Mouse (Mus musculus) intestine, embryonic 16.5 days (tissue): ENCODE results near the gene Tmem126a. TPM values are rescaled to one million over a fixed set of nuclear protein-coding genes. Genes with fewer than 3 reads are reported as not detected.

Experiments used
- ATAC-seq: fragments of 200-750 bp; cut with Nextera tagmentation; 2 replicates; pipeline ENCODE4 v1.8.0; 2017; ENCODE audit warnings: moderate TSS enrichment, moderate library complexity
- H3K27ac ChIP-seq: fragments of 300-500 bp; sonication (generic); 2 replicates; pipeline ENCODE4 v1.5.1; 2014; ENCODE audit warnings: mild to moderate bottlenecking, low read length
- H3K27me3 ChIP-seq: fragments of 300-500 bp; sonication (generic); replicated peaks from 2 replicates; pipeline ENCODE4 v1.6.1; 2014; ENCODE audit warnings: low read length, control low read depth, mixed read lengths; ENCODE audit not compliant: control insufficient read depth, insufficient read depth
- H3K36me3 ChIP-seq: fragments of 300-500 bp; sonication (generic); 2 replicates; pipeline ENCODE4 v1.6.1; 2014; ENCODE audit warnings: low read length, control low read depth; ENCODE audit not compliant: control insufficient read depth, insufficient read depth
- H3K4me1 ChIP-seq: fragments of 300-500 bp; sonication (generic); 2 replicates; pipeline ENCODE4 v1.6.1; 2014; ENCODE audit warnings: low read length, control low read depth, mixed read lengths; ENCODE audit not compliant: control insufficient read depth, insufficient read depth
- H3K4me2 ChIP-seq: fragments of 300-500 bp; sonication (generic); 2 replicates; pipeline ENCODE4 v1.6.1; 2014; ENCODE audit warnings: low read depth, low read length, control low read depth
- H3K4me3 ChIP-seq: fragments of 300-500 bp; sonication (generic); 2 replicates; pipeline ENCODE4 v1.5.1; 2014; ENCODE audit warnings: mild to moderate bottlenecking, low read length
- H3K9ac ChIP-seq: fragments of 300-500 bp; sonication (generic); 2 replicates; pipeline ENCODE4 v1.6.1; 2014; ENCODE audit warnings: low read depth, low read length
- H3K9me3 ChIP-seq: fragments of 300-500 bp; sonication (generic); 2 replicates; pipeline ENCODE4 v1.6.1; 2016; ENCODE audit warnings: low read length, control low read depth; ENCODE audit not compliant: control insufficient read depth
- WGBS: fragments of 180-500 bp; shearing (Covaris S2); extraction: QIAGEN DNeasy Blood & Tissue Kit; methylation state at CpG from one replicate; pipeline ENCODE4 v1.1.7; 2014; 5-methylcytosine and 5-hydroxymethylcytosine counted together
- polyA plus RNA-seq: library from polyadenylated mRNA; unstranded; fragments of >200 nt; fragmentation: Nextera tagmentation; extraction: Ambion mirVana; gene quantifications from 2 replicates; pipeline ENCODE4 v1.2.1, GENCODE M21; 2015

Gene Tmem126a
- polyA plus RNA-seq, 1 experiment from 2014 or later, result 147 TPM

DNA sequence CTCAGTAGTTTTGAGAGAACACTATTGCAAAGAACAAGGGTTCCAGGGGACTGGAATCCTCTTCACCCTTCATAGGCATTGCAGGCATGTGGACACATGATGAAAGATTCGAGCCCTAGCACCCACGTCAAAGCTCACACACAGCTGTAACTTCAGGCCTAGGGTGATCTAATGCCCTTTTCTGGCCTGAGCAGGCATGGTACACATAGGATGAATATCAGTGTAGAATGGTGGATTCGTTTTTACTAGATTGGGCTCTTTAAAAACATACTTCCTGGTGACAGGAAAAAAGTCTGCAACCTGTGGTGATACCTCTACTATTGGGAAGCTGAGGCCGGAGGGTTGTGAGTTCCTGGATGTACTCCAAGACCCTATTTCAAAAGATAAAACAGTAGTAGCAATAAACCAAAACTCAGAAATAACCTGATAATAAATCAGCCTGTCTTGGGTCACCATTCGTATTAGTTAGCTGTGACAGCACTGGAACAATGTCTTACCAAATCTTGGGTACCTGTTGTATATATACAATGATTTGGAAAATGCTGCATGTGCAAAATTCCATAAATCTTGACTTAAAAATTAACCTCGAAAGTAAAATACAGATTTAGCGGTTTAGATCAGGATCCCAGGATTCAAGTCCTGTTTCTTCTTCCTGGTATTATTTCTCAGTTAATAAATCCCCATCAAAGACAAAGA is 732 bp downstream of the Tmem126a start:
- Histone ChIP-seq H3K4me1 (peaks cover 9% of the 10 kb centered on the region), H3K4me2 (peak overlapping the region; percentile 78), H3K27ac (peak overlapping the region; percentile 39), H3K36me3 (peaks cover 2% of the 10 kb centered on the region; the same call in 1 of the 2 replicates), H3K4me3 (peak overlapping the region; percentile 72), H3K9me3 (no peaks in the 10 kb centered on the region), H3K9ac (peak overlapping the region; percentile 83), H3K27me3 (no peaks in the 10 kb centered on the region; the same call in 1 of the 2 replicates)
- WGBS, result 21% methylated on average over 7 of the region's 7 CpGs
- no peak for ATAC-seq

DNA sequence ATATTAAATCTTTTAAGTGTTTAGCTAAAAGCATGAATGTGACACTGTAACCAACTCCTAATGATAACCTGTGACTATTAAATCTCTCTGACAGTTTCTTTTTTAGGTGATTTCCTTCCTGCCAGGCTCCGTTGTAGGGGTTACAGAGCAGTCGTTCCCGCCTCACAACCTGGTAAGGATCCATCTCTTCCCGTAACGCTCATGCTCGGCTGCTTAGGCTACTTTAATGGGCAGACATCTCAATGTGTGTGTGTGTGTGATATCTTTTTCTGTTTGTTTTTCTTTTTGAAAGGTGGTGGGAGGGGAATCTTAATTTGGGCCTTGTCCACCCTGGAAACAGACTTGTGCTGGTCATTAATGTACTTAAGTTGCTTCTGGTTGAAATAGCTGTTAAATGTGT is 12.8 kb downstream of the Tmem126a start:
- ATAC-seq, result no peak
- under 1% methylated on average over 6 of the region's 6 CpGs for WGBS
- peak overlapping the region; percentile 99 for H3K4me3 ChIP-seq
- H3K9ac ChIP-seq, result peak overlapping the region; percentile 100
- H3K27me3 ChIP-seq, result no peaks in the 10 kb centered on the region
- no peaks in the 10 kb centered on the region for H3K9me3 ChIP-seq
- no peaks in the 10 kb centered on the region for H3K36me3 ChIP-seq
- no peaks in the 10 kb centered on the region; the same call in 1 of the 2 replicates for H3K4me1 ChIP-seq
- peak overlapping the region; percentile 90 for H3K4me2 ChIP-seq
- H3K27ac ChIP-seq, result 0 out of 2 replicates have a peak overlapping the region, but pooled peaks have one; percentile 4

DNA sequence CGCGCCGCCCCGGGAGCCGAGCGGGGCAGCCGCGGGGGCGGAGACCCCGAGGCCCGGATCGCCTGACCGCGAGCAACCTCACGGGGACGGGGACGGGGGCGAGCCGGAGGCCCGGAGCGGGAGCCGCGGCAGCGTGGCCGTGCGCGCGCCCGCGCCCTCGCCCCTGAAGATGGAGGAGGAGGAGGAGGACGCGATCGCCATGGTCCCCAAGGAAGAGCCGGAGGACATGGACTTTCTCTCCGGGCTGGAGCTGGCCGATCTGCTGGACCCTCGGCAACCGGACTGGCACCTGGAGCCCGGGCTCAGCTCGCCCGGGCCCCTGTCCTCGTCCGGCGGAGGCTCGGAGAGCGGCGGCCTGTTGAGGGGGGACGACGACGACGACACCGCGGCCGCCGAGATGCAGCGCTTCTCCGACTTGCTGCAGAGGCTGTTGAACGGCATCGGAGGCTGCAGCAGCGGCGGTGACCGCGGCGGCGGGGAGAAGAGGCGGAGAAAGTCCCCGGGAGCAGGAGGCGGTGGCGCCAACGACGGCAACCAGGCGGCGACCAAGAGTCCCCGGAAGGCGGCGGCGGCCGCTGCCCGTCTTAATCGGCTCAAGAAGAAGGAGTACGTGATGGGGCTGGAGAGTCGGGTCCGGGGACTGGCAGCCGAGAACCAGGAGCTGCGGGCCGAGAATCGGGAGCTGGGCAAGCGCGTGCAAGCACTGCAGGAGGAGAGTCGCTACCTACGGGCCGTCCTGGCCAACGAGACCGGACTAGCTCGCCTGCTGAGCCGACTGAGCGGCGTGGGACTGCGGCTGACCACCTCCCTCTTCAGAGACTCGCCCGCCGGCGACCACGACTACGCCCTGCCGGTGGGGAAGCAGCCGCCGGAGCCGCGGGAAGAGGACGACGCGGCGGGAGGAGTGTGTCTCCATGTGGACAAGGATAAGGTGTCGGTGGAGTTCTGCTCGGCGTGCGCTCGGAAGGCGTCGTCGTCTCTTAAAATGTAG is 13.6 kb downstream of the Tmem126a start:
- no peaks in the 10 kb centered on the region for H3K27me3 ChIP-seq
- peak overlapping the region; percentile 90 for H3K4me2 ChIP-seq
- peak overlapping the region; percentile 99 for H3K4me3 ChIP-seq
- ATAC-seq, result peak; percentile 79
- peak overlapping the region; percentile 100 for H3K9ac ChIP-seq
- under 1% methylated on average over 122 of the region's 123 CpGs for whole genome bisulfite sequencing
- peak overlapping the region; percentile 99 for H3K27ac ChIP-seq
- no peaks in the 10 kb centered on the region for H3K9me3 ChIP-seq
- H3K36me3 ChIP-seq, result no peaks in the 10 kb centered on the region
- H3K4me1 ChIP-seq, result no peaks in the 10 kb centered on the region; the same call in 1 of the 2 replicates

DNA sequence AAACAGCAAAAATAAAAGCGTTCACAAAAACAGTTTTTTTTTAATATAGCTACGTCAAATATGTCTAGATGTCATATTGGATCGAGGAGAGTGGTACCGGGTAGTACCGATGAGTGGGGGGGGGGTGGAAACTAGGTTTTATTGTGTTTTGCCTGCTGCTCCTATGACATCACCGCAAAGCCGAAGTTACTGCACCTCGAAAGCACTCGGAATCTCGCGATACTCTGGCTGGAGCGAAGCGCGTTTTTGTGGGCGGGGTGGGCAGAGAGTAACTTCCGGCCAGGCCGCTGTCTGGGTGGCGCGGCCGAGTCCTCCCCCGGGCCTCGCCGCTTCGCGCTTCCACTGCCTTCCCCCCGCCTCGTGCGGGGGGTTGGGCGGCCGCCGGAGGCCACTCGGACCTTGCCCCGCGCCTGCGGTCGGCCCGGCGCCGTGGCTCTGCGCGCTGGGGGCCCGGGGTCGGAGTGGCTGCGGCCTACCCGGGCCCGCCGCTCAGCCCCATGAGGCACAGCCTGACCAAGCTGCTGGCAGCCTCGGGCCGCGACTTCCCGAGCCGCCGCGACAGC is 14.4 kb downstream of the Tmem126a start, which contains the start of gene Crebzf:
TSS of gene Crebzf (plus strand) at position 212 of the 563 bp plus-strand sequence.
- H3K9ac ChIP-seq, result peak within 1 kb of the TSS; percentile 100
- H3K4me2 ChIP-seq, result peak within 1 kb of the TSS; percentile 90
- H3K27me3 ChIP-seq, result no peaks in the 10 kb centered on the region
- ATAC-seq, result peak; percentile 96
- no peaks in the 10 kb centered on the region; the same call in 1 of the 2 replicates for H3K4me1 ChIP-seq
- H3K36me3 ChIP-seq, result no peaks in the 10 kb centered on the region
- under 1% methylated on average over 54 of the region's 54 CpGs for WGBS
- peak within 1 kb of the TSS; percentile 99 for H3K4me3 ChIP-seq
- peak within 1 kb of the TSS; percentile 99 for H3K27ac ChIP-seq
- H3K9me3 ChIP-seq, result no peaks in the 10 kb centered on the region

DNA sequence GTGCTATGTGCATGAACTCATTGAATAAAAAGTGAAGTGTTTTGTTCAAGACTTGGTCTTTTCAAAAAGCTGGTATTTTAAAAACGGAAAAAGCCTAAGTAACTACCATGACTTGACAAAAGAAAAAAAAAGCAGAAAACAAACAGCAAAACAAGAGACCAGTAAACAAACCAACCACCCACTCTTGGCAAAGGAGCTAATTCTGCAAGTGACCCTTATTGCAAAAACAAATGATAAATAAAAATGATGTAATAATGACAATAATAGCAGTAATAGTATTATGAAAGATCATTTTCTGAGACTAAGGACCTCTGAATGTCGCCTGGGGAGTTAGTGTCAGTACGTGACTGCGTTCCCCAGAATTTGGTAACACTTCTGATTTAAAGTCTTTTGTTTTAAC is 15.0 kb downstream of the Tmem126a start:
- WGBS, result 15% methylated on average over 4 of the region's 4 CpGs
- Histone ChIP-seq H3K4me3 (peak overlapping the region; percentile 99), H3K36me3 (no peaks in the 10 kb centered on the region), H3K4me2 (peak overlapping the region; percentile 59), H3K4me1 (no peaks in the 10 kb centered on the region; the same call in 1 of the 2 replicates), H3K9me3 (no peaks in the 10 kb centered on the region), H3K9ac (peak overlapping the region; percentile 62), H3K27me3 (no peaks in the 10 kb centered on the region), H3K27ac (peak overlapping the region; percentile 41)
- peak; percentile 15 for ATAC-seq

DNA sequence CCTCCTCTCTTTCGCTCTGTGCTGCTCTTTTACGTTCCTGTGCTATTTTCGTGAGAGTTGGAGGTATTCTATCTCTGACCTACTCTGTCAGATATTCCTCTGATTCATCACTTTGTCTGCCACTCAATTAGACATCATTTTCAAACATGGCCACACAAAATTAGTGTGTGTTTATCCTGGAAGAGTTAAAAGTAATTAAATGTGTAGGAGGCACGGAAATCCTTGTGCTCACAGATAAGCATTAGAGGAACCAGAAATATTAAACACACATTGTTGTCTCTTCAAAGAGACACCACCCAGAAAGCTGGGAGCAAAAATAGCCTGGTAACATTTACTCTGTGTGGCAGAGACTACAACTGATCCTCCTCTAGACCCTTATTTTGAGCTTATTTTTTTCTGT is 17.0 kb downstream of the Tmem126a start:
- Histone ChIP-seq H3K36me3 (no peaks in the 10 kb centered on the region), H3K27ac (no peak overlapping the region), H3K9ac (no peak overlapping the region), H3K27me3 (no peaks in the 10 kb centered on the region), H3K9me3 (no peaks in the 10 kb centered on the region), H3K4me1 (no peaks in the 10 kb centered on the region), H3K4me3 (no peak overlapping the region), H3K4me2 (no peak overlapping the region)
- ATAC-seq, result no peak
- WGBS, result 79% methylated on average over 4 of the region's 4 CpGs

DNA sequence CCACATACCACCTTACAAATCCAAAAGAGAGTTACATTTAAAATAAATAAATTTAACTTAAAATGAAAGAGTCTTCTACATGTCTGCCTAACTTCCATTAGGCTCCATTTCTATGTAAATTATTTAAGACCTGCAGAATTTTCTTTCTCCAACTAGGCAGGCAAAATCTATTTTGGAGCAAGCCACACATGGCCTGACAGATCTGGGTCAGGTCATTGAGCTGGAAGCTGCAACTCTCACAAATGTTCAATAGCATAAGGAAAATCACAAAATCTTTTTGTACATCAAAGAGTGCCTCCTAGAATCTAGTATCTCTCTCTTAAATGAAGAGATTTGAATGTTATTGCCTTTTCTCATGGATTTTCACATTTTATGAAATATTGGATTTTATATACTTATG is 24.8 kb downstream of the Tmem126a start:
- ATAC-seq, result no peak
- Histone ChIP-seq H3K4me3 (no peak overlapping the region), H3K9ac (no peak overlapping the region)

DNA sequence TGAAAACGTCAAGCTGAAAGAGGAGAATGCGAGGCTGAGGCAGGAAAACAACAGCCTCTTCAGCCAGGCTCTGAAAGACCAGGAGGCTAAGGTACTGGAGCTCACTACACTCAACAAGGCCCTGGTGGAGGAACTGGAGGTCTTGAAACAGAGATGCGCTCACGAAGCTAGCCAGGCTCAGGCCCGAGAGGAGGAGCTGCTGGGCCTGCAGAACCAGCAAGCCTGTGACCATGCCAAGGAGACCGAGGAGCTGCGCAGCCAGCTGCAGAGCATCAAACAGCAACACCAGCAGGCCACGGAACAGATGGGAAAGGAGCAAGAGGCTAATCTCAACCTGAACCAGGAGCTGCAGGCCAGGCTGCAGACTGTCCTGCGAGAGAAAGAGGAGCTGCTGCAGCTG is 30.0 kb downstream of the Tmem126a start:
- ATAC-seq, result no peak
- H3K27ac ChIP-seq, result no peak overlapping the region
- H3K4me1 ChIP-seq, result peaks cover 9% of the 10 kb centered on the region
- H3K27me3 ChIP-seq, result no peaks in the 10 kb centered on the region
- no peaks in the 10 kb centered on the region for H3K36me3 ChIP-seq
- peak overlapping the region; percentile 49 for H3K4me3 ChIP-seq
- 52% methylated on average over 9 of the region's 9 CpGs for WGBS
- peak overlapping the region; percentile 54 for H3K9ac ChIP-seq
- H3K4me2 ChIP-seq, result peak overlapping the region; percentile 79
- no peaks in the 10 kb centered on the region for H3K9me3 ChIP-seq

More for the DNA sequence above, 24.8 kb downstream of the Tmem126a start:
- Histone ChIP-seq H3K27ac (no peak overlapping the region), H3K4me2 (no peak overlapping the region), H3K36me3 (no peaks in the 10 kb centered on the region), H3K9me3 (no peaks in the 10 kb centered on the region), H3K27me3 (no peaks in the 10 kb centered on the region), H3K4me1 (no peaks in the 10 kb centered on the region)
